Mouse (Mus musculus) gastrocnemius, adult 18-20 months (tissue): ENCODE results near the gene Bcat1. TPM values are rescaled to one million over a fixed set of nuclear protein-coding genes. Genes with fewer than 3 reads are reported as not detected.

ENCODE experiments used
- DNase-seq: peaks from one replicate; pipeline ENCODE4 v3.0.0; 2021; ENCODE audit warnings: low spot score
- long read RNA-seq, 2 experiments: library from polyadenylated mRNA; stranded (forward); transcript quantifications; one replicate each; pipeline ENCODE4 v2.0.0; 2021
- total RNA-seq, 2 experiments: library from RNA; stranded (reverse); gene quantifications; 2 replicates each; pipeline ENCODE4 v1.2.3; 2021

Gene Bcat1
- under 1 TPM; 0.53 to 0.64 TPM for total RNA-seq
- long read RNA-seq, experiment 1, result 0 reads
- long read RNA-seq, experiment 2, result 0 reads

GRCm38 (mm10) chr6:145075548-145076224 lies at the start of gene Bcat1:
Bcat1 (minus strand) TSS chr6:145076184.
- no peak for DNase-seq

DNA sequence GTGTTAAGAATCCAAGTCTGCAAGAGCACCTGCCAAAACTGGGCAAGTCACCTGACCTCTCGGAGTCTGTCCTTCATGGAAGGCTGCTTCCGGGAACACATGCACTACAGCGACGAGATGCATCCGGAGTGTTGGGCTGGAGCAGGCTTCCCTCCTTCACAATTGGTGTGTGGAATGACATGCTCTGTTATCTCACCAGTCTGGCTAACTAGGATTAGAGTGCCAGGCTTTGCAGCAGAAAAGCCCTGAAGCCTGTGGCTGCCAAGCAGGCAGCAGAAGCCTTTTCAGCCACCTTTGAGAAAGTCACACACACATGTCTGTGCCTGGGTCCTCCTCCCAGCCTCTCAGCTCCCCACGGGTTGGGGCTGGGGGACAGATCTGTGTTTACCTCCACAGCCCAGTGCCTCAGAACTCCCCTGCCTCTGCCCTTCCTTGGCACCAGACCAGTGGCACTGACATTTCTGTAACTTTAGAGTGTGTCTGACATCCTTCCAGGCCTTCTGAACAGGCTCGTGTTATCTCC lies 49.7 kb upstream of the Bcat1 start:
- peak; percentile 47 for DNase-seq

GRCm38 (mm10) chr6:145124621-145125020 lies 48.6 kb upstream of the Bcat1 start:
- DNase-seq, result no peak

GRCm38 (mm10) chr6:145123136-145124060 lies 47.4 kb upstream of the Bcat1 start:
- no peak for DNase-seq

- no peak for DNase-seq
Observed at GRCm38 (mm10) chr6:145122423-145123059, 46.6 kb upstream of the Bcat1 start.

DNA sequence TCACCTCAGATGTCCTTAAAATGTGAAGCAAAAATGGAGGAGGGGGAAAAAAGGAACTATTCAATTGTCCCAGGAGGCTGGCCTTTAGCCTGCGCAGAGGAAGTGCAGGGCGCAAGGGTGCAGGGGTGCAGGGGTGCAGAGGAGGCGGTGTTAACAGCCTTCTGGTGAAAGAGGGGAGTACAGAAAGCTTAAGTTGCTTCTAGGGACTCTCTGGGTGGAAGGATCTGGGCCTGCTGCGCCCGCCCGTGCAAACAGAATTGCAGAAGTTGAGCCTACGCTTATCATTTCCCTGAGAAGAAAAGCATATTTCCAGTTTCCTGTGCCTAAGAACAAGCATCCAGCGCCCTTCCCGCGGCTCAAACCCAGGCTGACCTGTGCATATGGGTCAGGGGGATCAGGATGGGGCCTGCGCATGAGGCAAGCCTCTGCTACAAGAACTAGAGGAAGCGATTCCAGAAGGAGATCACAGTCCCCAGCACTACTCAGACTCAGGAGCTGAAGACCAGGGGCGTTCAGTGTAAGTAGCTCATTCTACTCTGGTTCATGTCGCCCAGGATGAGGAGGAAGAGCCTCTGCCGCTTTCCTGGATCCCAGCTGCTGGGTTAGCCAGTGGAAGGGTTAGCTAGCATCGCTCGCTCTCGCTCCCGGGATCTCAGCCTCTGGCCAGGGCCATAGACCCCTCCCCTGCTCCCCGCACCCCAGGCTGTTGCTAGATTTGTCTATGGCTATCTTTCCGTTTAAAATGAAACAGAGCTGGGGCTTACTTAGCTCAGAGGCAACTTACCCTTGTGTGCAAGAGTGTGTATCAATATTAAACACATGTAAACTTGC lies 45.8 kb upstream of the Bcat1 start:
- DNase-seq, result no peak

DNA sequence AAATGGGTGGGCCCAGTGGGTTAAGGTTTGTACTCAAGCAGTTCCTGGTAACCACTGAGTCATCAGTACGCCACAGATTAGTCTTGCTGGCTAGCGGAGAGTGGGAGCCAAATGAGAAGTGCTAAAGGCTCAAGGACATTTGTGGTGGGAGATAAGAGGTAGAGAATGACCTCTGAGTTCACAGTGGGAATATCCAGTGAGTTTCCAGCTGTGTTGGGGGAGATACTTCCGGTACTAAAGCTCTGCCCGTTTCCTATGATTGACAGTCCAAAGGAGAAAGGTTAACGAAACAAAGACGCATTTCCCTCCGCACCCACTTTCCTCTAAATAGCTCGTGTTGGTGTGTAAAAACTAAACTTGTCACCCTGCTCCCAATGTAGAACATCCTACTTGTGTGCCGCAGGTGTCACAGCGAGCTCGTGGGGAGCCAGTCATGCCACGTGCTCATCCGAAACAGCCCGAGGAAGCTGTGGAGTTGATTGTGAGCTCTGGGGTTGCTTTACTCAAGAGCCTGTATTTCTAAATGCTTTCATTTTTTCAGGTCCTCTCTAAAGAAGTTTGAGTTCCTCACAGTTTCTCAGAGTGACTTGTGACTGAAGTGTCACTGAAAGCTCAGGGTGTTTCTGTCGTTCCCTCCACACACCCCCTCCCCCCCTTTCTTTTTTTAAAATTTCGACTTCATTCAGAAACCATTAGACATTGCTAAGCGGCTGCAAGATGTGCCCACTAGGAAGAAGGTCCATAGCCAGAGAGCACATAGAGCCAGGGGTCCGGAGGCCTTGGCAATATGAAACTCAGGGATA lies 45.0 kb upstream of the Bcat1 start:
- no peak for DNase-seq

GRCm38 (mm10) chr6:145120086-145120485 lies 44.1 kb upstream of the Bcat1 start:
- DNase-seq, result no peak

GRCm38 (mm10) chr6:145116098-145116672 lies 40.2 kb upstream of the Bcat1 start:
- DNase-seq, result no peak

DNA sequence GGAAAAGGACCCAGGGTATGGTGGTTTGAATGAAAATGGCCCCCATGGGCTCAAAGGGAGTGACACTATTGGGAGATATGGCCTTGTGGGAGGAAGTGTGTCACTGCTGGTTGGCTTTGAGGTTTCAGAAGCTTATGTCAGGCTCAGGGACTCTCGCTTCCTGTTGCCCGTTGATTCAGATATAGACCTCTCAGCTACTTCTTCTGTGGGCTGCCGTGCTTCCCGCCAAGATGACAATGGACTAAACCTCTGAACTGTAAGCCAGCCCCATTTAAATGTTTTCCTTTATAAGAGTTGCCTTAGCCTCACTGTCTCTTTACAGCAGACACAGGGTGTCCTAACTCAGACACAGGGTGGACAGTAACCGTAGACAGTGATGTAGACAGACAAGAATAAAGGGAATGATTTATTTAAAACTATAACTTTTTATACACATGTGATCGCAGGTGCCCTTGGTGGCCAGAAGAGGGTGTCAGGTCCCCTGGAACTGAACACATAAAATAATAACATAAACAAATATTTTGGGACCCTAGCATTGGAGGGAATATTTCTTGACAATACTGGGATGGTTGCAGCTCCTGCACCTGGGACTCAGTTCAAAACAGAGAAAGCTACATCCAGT lies 39.6 kb upstream of the Bcat1 start, which contains the start of gene Lrmp:
Lrmp (plus strand) TSS at position 178 of the 622 bp plus-strand sequence.
- no peak for DNase-seq

DNA sequence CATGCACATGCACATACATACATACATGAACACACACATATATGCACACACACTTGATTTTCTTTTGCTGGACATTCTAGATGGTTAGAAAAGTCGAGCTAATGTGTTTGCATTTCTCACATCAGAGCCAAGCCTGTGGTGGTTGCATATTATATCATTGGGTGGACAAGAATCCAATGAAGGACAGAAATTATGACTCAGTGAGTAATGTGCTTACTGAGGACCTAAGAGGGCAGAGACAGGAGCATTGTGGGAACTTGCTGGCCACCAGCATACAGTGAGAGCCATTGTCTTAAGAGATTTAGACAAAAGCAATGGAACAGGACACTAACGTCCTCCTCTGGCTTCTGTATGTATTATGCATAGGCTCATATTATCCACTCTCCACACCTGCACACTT lies 38.6 kb upstream of the Bcat1 start:
- DNase-seq, result no peak

- DNase-seq, result no peak
Observed at GRCm38 (mm10) chr6:145112865-145113264, 36.9 kb upstream of the Bcat1 start.

- no peak for DNase-seq
Observed at GRCm38 (mm10) chr6:145110786-145111185, 34.8 kb upstream of the Bcat1 start.

DNA sequence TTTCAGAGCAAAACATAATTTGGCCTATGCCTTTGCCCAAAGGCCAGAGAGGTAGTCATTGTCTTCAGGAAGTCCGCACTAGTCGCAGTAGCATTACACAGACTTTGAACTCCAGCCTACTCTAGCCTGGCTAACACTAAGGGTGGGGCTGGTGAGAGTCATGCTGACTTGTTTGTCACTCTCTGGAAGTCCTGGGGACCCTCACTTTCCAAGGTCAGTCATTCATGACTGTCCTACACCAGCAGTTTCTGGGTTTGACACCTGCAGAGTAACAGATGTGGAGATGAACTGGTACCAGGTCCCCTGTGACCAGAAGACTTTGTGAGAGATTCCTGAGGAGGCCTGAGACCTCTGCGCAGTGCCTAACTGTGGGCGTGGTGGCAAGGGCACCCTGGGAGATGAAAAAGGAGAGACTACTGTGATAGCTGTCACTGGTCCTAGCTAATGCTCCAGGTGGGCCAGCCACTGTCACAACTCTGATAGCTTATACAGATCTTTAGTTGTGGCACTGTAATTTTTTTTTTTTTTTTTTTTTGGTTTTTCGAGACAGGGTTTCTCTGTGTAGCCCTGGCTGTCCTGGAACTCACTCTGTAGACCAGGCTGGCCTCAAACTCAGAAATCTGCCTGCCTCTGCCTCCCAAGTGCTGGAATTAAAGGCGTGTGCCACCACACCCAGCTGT lies 30.3 kb upstream of the Bcat1 start:
- DNase-seq, result no peak

GRCm38 (mm10) chr6:145105439-145105838 lies 29.5 kb upstream of the Bcat1 start:
- DNase-seq, result no peak

- no peak for DNase-seq
Observed at GRCm38 (mm10) chr6:145104241-145104939, 28.4 kb upstream of the Bcat1 start.

GRCm38 (mm10) chr6:145100923-145101322 lies 24.9 kb upstream of the Bcat1 start:
- DNase-seq, result no peak

- DNase-seq, result no peak
Observed at GRCm38 (mm10) chr6:145094431-145094830, 18.4 kb upstream of the Bcat1 start.
